Mouse (Mus musculus): ENCODE measurements around the gene Spopl. TPM values are rescaled to one million over a fixed set of nuclear protein-coding genes. Genes with fewer than 3 reads are reported as not detected.
"Not testable (repeated sequence)": the region's sequence is repeated elsewhere in the genome, so short reads cannot be mapped to it uniquely, and the experiment has no call there.

The Spopl gene
- polyA plus RNA-seq, 1 experiment from 2014 or later: 6.4 TPM

GRCm38 (mm10) chr2:23562898-23563297 is 9.0 kb downstream of the Spopl start:
- no peaks in the 10 kb centered on the region for H3K9me3 ChIP-seq (replicated peaks; ENCODE audit: control insufficient read depth, low read length)
- H3K9ac ChIP-seq (ENCODE audit: low read length): no peak overlapping the region
- no peaks in the 10 kb centered on the region for H3K36me3 ChIP-seq (ENCODE audit: control insufficient read depth, insufficient read depth, low read length)
- H3K27ac ChIP-seq (ENCODE audit: low read depth, low read length): no peak overlapping the region
- WGBS: 93% methylated on average over 3 of the region's 3 CpGs
- H3K27me3 ChIP-seq (replicated peaks; ENCODE audit: control insufficient read depth, insufficient read depth, low read length): no peaks in the 10 kb centered on the region
- H3K4me1 ChIP-seq (ENCODE audit: control insufficient read depth, insufficient read depth, low read length): no peaks in the 10 kb centered on the region
- no peak overlapping the region for H3K4me2 ChIP-seq (ENCODE audit: low read length)
- DNase-seq (ENCODE audit: low spot score) (no peak), ATAC-seq (no peak)
- no peak overlapping the region for H3K4me3 ChIP-seq (ENCODE audit: low read depth, low read length)

DNA sequence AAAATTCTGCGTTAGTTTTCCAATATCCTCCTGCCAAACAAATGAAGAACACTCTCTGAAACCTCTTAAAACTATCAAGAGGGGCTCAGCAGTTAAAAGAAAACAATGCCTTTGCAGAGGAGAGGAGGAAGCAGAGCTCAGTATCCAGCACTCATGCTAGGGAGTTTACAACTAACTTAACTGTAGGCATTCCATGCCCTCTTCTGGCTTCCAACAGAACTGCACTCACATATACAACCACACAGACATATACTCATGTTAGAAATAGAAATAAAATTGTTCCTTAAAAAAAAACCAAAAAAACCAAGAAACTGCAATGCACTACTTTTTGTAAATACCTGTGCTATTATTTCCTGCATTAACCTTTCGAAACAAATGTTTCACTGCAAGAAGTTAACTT is 12.7 kb downstream of the Spopl start:
- H3K4me3 ChIP-seq (ENCODE audit: low read depth, low read length): no peak overlapping the region
- no peak for ATAC-seq
- H3K27ac ChIP-seq (ENCODE audit: low read depth, low read length): no peak overlapping the region
- H3K27me3 ChIP-seq (replicated peaks; ENCODE audit: control insufficient read depth, insufficient read depth, low read length): no peaks in the 10 kb centered on the region
- no peaks in the 10 kb centered on the region for H3K4me1 ChIP-seq (ENCODE audit: control insufficient read depth, insufficient read depth, low read length)
- WGBS: 88% methylated on average over 2 of the region's 2 CpGs
- no peak for DNase-seq (ENCODE audit: low spot score)
- H3K4me2 ChIP-seq (ENCODE audit: low read length): no peak overlapping the region
- H3K9ac ChIP-seq (ENCODE audit: low read length): no peak overlapping the region
- H3K9me3 ChIP-seq (replicated peaks; ENCODE audit: control insufficient read depth, low read length): no peaks in the 10 kb centered on the region
- H3K36me3 ChIP-seq (ENCODE audit: control insufficient read depth, insufficient read depth, low read length): no peaks in the 10 kb centered on the region

DNA sequence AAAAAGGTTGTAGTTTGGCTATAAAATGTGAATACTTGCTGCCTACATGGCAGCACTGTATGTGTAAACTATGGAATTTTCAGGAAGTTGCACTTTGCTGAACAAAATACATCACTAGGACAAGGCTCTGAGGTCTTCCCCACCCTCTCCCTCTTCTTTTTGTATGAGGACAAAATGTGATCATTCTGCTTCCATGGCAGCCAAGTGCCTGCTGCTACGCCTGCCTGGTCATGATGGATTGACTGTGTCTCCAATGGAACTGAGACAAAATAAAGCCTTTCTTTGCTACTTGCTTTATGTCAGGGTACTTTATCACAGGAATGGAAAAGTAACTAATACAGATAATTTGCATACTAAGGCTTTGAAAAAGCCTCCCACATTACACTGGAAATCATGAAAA is 20.7 kb downstream of the Spopl start:
- WGBS: 77% methylated on average over 1 of the region's 1 CpGs
- DNase-seq (ENCODE audit: low spot score): no peak
- Histone ChIP-seq H3K9me3 (replicated peaks; ENCODE audit: control insufficient read depth, low read length) (no peaks in the 10 kb centered on the region), H3K27ac (ENCODE audit: low read depth, low read length) (no peak overlapping the region), H3K9ac (ENCODE audit: low read length) (no peak overlapping the region), H3K4me3 (ENCODE audit: low read depth, low read length) (no peak overlapping the region), H3K36me3 (ENCODE audit: control insufficient read depth, insufficient read depth, low read length) (no peaks in the 10 kb centered on the region), H3K4me1 (ENCODE audit: control insufficient read depth, insufficient read depth, low read length) (no peaks in the 10 kb centered on the region), H3K27me3 (replicated peaks; ENCODE audit: control insufficient read depth, insufficient read depth, low read length) (no peaks in the 10 kb centered on the region), H3K4me2 (ENCODE audit: low read length) (no peak overlapping the region)
- no peak for ATAC-seq

DNA sequence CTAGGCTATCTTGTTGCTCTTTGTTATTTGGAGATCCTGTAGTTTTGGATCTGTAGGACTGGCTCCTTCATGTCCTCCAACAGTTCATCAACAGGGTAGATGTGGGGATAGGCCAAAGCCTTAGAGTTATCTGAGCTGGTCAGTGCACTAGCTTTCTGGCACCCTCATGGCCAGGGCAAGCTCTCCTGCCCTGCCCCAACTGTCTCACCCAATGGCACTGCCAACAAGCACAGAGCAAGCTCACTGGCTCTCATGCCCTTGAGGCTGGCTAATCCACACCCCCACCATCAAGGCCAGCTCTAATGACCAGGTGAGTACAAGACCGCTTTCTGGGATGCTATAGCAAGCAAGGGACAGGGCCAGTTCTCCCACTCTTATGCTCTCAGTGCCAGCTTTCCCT is 24.7 kb downstream of the Spopl start:
- Histone ChIP-seq H3K27me3 (replicated peaks; ENCODE audit: control insufficient read depth, insufficient read depth, low read length) (no peaks in the 10 kb centered on the region), H3K4me3 (ENCODE audit: low read depth, low read length) (no peak overlapping the region), H3K36me3 (ENCODE audit: control insufficient read depth, insufficient read depth, low read length) (no peaks in the 10 kb centered on the region), H3K27ac (ENCODE audit: low read depth, low read length) (no peak overlapping the region), H3K4me2 (ENCODE audit: low read length) (no peak overlapping the region), H3K9me3 (replicated peaks; ENCODE audit: control insufficient read depth, low read length) (no peaks in the 10 kb centered on the region), H3K9ac (ENCODE audit: low read length) (no peak overlapping the region), H3K4me1 (ENCODE audit: control insufficient read depth, insufficient read depth, low read length) (no peaks in the 10 kb centered on the region)
- ATAC-seq: no peak
- 92% methylated on average over 1 of the region's 1 CpGs for WGBS
- DNase-seq (ENCODE audit: low spot score): no peak

DNA sequence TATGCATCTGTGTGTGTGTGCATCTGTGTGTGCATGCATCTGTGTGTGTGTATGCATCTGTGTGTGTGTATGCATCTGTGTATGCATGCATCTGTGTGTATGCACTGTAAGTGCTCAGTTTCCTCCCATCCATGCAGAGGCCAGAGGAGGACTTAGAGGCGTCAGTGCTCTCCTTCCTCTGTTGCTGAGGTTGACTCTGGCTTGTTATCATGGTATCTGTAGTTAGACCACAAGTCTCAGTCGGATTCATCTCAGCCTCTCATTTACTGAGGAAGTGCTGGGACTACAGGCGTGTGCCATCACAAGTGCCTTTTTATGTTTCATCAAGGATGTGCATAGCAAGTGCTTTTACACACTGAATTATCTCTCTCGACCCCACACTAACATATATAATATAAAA is 31.9 kb downstream of the Spopl start:
- WGBS: 86% methylated on average over 4 of the region's 4 CpGs
- DNase-seq (ENCODE audit: low spot score) (no peak), ATAC-seq (no peak)

DNA sequence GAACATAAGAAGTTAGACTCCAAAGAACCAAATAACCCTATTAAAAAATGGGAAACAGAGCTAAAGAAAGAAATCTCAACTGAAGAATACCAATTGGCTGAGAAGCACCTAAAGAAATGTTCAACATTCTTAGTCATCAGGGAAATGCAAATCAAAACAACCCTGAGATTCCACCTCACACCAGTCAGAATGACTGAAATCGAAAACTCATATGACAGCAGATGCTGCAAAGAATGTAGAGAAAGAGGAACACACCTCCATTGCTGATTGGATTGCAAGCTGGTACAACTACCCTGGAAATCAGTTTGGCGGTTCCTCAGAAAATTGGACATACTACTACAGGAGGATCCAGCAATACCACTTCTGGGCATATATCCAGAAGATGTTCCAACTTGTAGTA is 44.2 kb downstream of the Spopl start:
- ATAC-seq; H3K27ac ChIP-seq (ENCODE audit: low read depth, low read length); H3K4me1 ChIP-seq (ENCODE audit: control insufficient read depth, insufficient read depth, low read length); H3K27me3 ChIP-seq (replicated peaks; ENCODE audit: control insufficient read depth, insufficient read depth, low read length); H3K4me3 ChIP-seq (ENCODE audit: low read depth, low read length); DNase-seq (ENCODE audit: low spot score); H3K4me2 ChIP-seq (ENCODE audit: low read length); H3K9ac ChIP-seq (ENCODE audit: low read length); H3K9me3 ChIP-seq (replicated peaks; ENCODE audit: control insufficient read depth, low read length): not testable (repeated sequence)
- 93% methylated on average over 2 of the region's 2 CpGs for WGBS
- peaks cover 24% of the 10 kb centered on the region for H3K36me3 ChIP-seq (ENCODE audit: control insufficient read depth, insufficient read depth, low read length)

More for the DNA sequence above, 31.9 kb downstream of the Spopl start:
- no peak overlapping the region for H3K27ac ChIP-seq (ENCODE audit: low read depth, low read length)
- no peaks in the 10 kb centered on the region for H3K9me3 ChIP-seq (replicated peaks; ENCODE audit: control insufficient read depth, low read length)
- no peak overlapping the region for H3K9ac ChIP-seq (ENCODE audit: low read length)
- H3K4me3 ChIP-seq (ENCODE audit: low read depth, low read length): no peak overlapping the region
- 0 out of 2 replicates have a peak, but pooled peaks cover 3% of the 10 kb centered on the region for H3K36me3 ChIP-seq (ENCODE audit: control insufficient read depth, insufficient read depth, low read length)
- H3K4me1 ChIP-seq (ENCODE audit: control insufficient read depth, insufficient read depth, low read length): no peaks in the 10 kb centered on the region
- no peak overlapping the region for H3K4me2 ChIP-seq (ENCODE audit: low read length)
- H3K27me3 ChIP-seq (replicated peaks; ENCODE audit: control insufficient read depth, insufficient read depth, low read length): no peaks in the 10 kb centered on the region

DNA sequence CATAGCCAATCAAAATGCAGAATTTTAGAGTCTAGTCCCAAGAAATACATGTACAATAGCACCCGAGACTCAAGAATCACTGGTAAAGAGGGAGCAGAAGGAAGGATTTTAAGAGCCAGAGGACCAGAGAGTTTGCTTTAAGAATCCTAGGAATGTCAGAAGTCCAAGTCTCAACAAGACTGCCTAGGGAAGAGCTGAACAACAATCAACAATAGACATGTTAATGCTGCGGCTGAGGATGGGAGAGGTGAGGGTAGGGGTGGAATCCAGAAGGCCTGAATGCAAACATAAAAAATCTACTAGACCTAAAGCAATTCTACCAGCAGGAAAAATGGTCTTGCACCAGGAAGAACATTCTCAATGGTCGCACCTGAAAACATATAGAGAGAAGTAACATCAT is 66.8 kb downstream of the Spopl start:
- WGBS: 94% methylated on average over 3 of the region's 3 CpGs
- no peaks in the 10 kb centered on the region for H3K27me3 ChIP-seq (replicated peaks; ENCODE audit: control insufficient read depth, insufficient read depth, low read length)
- DNase-seq (ENCODE audit: low spot score): no peak
- no peak overlapping the region for H3K27ac ChIP-seq (ENCODE audit: low read depth, low read length)
- no peaks in the 10 kb centered on the region for H3K9me3 ChIP-seq (replicated peaks; ENCODE audit: control insufficient read depth, low read length)
- H3K36me3 ChIP-seq (ENCODE audit: control insufficient read depth, insufficient read depth, low read length): no peaks in the 10 kb centered on the region
- no peak overlapping the region for H3K4me3 ChIP-seq (ENCODE audit: low read depth, low read length)
- H3K9ac ChIP-seq (ENCODE audit: low read length): no peak overlapping the region
- H3K4me1 ChIP-seq (ENCODE audit: control insufficient read depth, insufficient read depth, low read length): no peaks in the 10 kb centered on the region
- ATAC-seq: no peak
- H3K4me2 ChIP-seq (ENCODE audit: low read length): no peak overlapping the region

- WGBS: 70% methylated on average over 1 of the region's 1 CpGs
- Histone ChIP-seq H3K4me3 (ENCODE audit: low read depth, low read length) (no peak overlapping the region), H3K9ac (ENCODE audit: low read length) (no peak overlapping the region), H3K4me1 (ENCODE audit: control insufficient read depth, insufficient read depth, low read length) (no peaks in the 10 kb centered on the region), H3K27me3 (replicated peaks; ENCODE audit: control insufficient read depth, insufficient read depth, low read length) (no peaks in the 10 kb centered on the region), H3K27ac (ENCODE audit: low read depth, low read length) (no peak overlapping the region), H3K9me3 (replicated peaks; ENCODE audit: control insufficient read depth, low read length) (no peaks in the 10 kb centered on the region), H3K36me3 (ENCODE audit: control insufficient read depth, insufficient read depth, low read length) (no peaks in the 10 kb centered on the region), H3K4me2 (ENCODE audit: low read length) (no peak overlapping the region)
- no peak for DNase-seq (ENCODE audit: low spot score)
- no peak for ATAC-seq
Measured at GRCm38 (mm10) chr2:23481715-23482114, 90.2 kb downstream of the Spopl start.

GRCm38 (mm10) chr2:23467471-23467870 is 104.4 kb downstream of the Spopl start:
- ATAC-seq: no peak
- WGBS: 79% methylated on average over 1 of the region's 1 CpGs
- Histone ChIP-seq H3K9me3 (replicated peaks; ENCODE audit: control insufficient read depth, low read length) (no peaks in the 10 kb centered on the region), H3K27me3 (replicated peaks; ENCODE audit: control insufficient read depth, insufficient read depth, low read length) (no peaks in the 10 kb centered on the region), H3K36me3 (ENCODE audit: control insufficient read depth, insufficient read depth, low read length) (no peaks in the 10 kb centered on the region), H3K4me1 (ENCODE audit: control insufficient read depth, insufficient read depth, low read length) (no peaks in the 10 kb centered on the region), H3K9ac (ENCODE audit: low read length) (no peak overlapping the region), H3K4me2 (ENCODE audit: low read length) (no peak overlapping the region), H3K27ac (ENCODE audit: low read depth, low read length) (no peak overlapping the region), H3K4me3 (ENCODE audit: low read depth, low read length) (no peak overlapping the region)
- no peak for DNase-seq (ENCODE audit: low spot score)

DNA sequence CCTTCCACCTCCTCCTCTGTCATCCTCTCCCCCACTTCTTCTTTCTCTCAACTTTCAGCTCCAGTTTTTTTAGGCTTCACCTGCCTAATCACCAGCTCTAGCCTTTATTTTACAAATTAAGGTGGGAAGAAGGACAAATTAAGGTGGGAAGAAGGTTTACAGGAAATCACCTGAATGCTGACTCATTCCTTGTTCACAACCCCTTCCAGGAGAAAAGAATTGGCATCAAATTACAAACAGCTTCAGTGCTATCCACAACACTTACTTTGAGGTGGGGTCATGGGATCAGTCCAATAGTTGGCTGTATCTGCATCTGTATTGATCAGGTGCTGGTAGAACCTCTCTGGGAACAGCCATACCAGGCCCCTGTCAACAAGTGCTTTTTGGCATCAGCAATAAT is 114.5 kb downstream of the Spopl start:
- H3K27ac ChIP-seq (ENCODE audit: low read depth, low read length): no peak overlapping the region
- ATAC-seq: no peak

More for the DNA sequence above, 114.5 kb downstream of the Spopl start:
- Histone ChIP-seq H3K36me3 (ENCODE audit: control insufficient read depth, insufficient read depth, low read length) (no peaks in the 10 kb centered on the region), H3K9ac (ENCODE audit: low read length) (no peak overlapping the region), H3K4me3 (ENCODE audit: low read depth, low read length) (no peak overlapping the region), H3K4me1 (ENCODE audit: control insufficient read depth, insufficient read depth, low read length) (no peaks in the 10 kb centered on the region), H3K4me2 (ENCODE audit: low read length) (no peak overlapping the region), H3K9me3 (replicated peaks; ENCODE audit: control insufficient read depth, low read length) (no peaks in the 10 kb centered on the region), H3K27me3 (replicated peaks; ENCODE audit: control insufficient read depth, insufficient read depth, low read length) (no peaks in the 10 kb centered on the region)
- no peak for DNase-seq (ENCODE audit: low spot score)
